Mouse (Mus musculus) thymus, postnatal 25 days (tissue): Measurements from ENCODE around the gene Sun3.

Experiments
- DNase-seq: peaks from one replicate; pipeline ENCODE4 v3.0.0; 2022

Sun3 gene

GRCm38 (mm10) chr11:9048703-9049060 is at the start of gene Sun3:
Sun3 (minus strand) TSS chr11:9048991.
- no peak for DNase-seq

GRCm38 (mm10) chr11:9076444-9076843 is 27.7 kb upstream of the Sun3 start:
- DNase-seq = no peak

- DNase-seq = no peak
These were observed 11.7 kb upstream of the Sun3 start for GRCm38 (mm10) chr11:9060484-9060883.

- no peak for DNase-seq
These were observed 11.2 kb upstream of the Sun3 start for GRCm38 (mm10) chr11:9060029-9060428.

GRCm38 (mm10) chr11:9057711-9058110 is 8.9 kb upstream of the Sun3 start:
- DNase-seq = no peak

- no peak for DNase-seq
These were observed 8.1 kb upstream of the Sun3 start for GRCm38 (mm10) chr11:9056937-9057336.

- DNase-seq = no peak
These were observed 3.1 kb upstream of the Sun3 start for GRCm38 (mm10) chr11:9051895-9052294.

- DNase-seq = no peak
These were observed 1.4 kb upstream of the Sun3 start for GRCm38 (mm10) chr11:9050241-9050640.

GRCm38 (mm10) chr11:9048011-9048702 is 634 bp downstream of the Sun3 start, which contains the start of gene Gm11992:
Gm11992 (plus strand) TSS chr11:9048594.
- peak; percentile 62 for DNase-seq

GRCm38 (mm10) chr11:9047044-9047443 is 1.7 kb downstream of the Sun3 start:
- no peak for DNase-seq

- no peak for DNase-seq
These were observed 2.2 kb downstream of the Sun3 start for GRCm38 (mm10) chr11:9046546-9046945.

- DNase-seq = no peak
These were observed 17.3 kb downstream of the Sun3 start for GRCm38 (mm10) chr11:9031530-9031929.

- no peak for DNase-seq
These were observed 23.6 kb downstream of the Sun3 start for GRCm38 (mm10) chr11:9025211-9025610.

GRCm38 (mm10) chr11:9024782-9025181 is 24.0 kb downstream of the Sun3 start:
- DNase-seq = no peak

GRCm38 (mm10) chr11:9020207-9020606 is 28.6 kb downstream of the Sun3 start:
- DNase-seq = no peak

GRCm38 (mm10) chr11:9018491-9019267 is 30.1 kb downstream of the Sun3 start:
- no peak for DNase-seq

- no peak for DNase-seq
These were observed 34.1 kb downstream of the Sun3 start for GRCm38 (mm10) chr11:9014740-9015139.

GRCm38 (mm10) chr11:9011348-9011747 is 37.4 kb downstream of the Sun3 start:
- DNase-seq = no peak

GRCm38 (mm10) chr11:9010853-9011339 is 37.9 kb downstream of the Sun3 start, which contains the start of gene Hus1:
Hus1 (minus strand) TSS chr11:9011191.
- DNase-seq = peak; percentile 83

- DNase-seq = no peak
These were observed 38.4 kb downstream of the Sun3 start for GRCm38 (mm10) chr11:9010416-9010815.

GRCm38 (mm10) chr11:9008761-9009160 is 40.0 kb downstream of the Sun3 start:
- no peak for DNase-seq

GRCm38 (mm10) chr11:8988084-8988483 is 60.7 kb downstream of the Sun3 start:
- no peak for DNase-seq

GRCm38 (mm10) chr11:8986058-8986457 is 62.7 kb downstream of the Sun3 start:
- DNase-seq = no peak

- DNase-seq = peak; percentile 65
These were observed 65.4 kb downstream of the Sun3 start for GRCm38 (mm10) chr11:8983237-8983861.
